Mouse (Mus musculus) liver, embryonic 15.5 days (tissue): ENCODE measurements around the gene Dock11. TPM values are rescaled to one million over a fixed set of nuclear protein-coding genes. Genes with fewer than 3 reads are reported as not detected.

Source experiments
- ATAC-seq: fragments of 200-750 bp; cut with Nextera tagmentation; 2 replicates; pipeline ENCODE4 v1.8.0; 2017; ENCODE audit warnings: moderate number of reproducible peaks, mild to moderate bottlenecking, moderate library complexity; ENCODE audit not compliant: insufficient read depth
- H3K27ac ChIP-seq: fragments of 300-500 bp; sonication (generic); replicated peaks from 2 replicates; pipeline ENCODE4 v1.5.1; 2015; ENCODE audit warnings: mild to moderate bottlenecking, inconsistent platforms
- H3K27me3 ChIP-seq: fragments of 300-500 bp; sonication (generic); 2 replicates; pipeline ENCODE4 v1.6.1; 2015; ENCODE audit warnings: mild to moderate bottlenecking, inconsistent platforms
- H3K36me3 ChIP-seq: fragments of 300-500 bp; sonication (generic); replicated peaks from 2 replicates; pipeline ENCODE4 v1.6.1; 2015; ENCODE audit warnings: moderate library complexity, mild to moderate bottlenecking, inconsistent platforms
- H3K4me1 ChIP-seq: fragments of 300-500 bp; sonication (generic); replicated peaks from 2 replicates; pipeline ENCODE4 v1.6.1; 2015; ENCODE audit warnings: inconsistent platforms
- H3K4me2 ChIP-seq: fragments of 300-500 bp; sonication (generic); 2 replicates; pipeline ENCODE4 v1.6.1; 2015; ENCODE audit warnings: moderate library complexity, mild to moderate bottlenecking, inconsistent platforms
- H3K4me3 ChIP-seq: fragments of 300-500 bp; sonication (generic); replicated peaks from 2 replicates; pipeline ENCODE4 v1.5.1; 2015; ENCODE audit warnings: mild to moderate bottlenecking, inconsistent platforms
- H3K9ac ChIP-seq: fragments of 300-500 bp; sonication (generic); 2 replicates; pipeline ENCODE4 v1.6.1; 2015; ENCODE audit warnings: moderate library complexity, mild to moderate bottlenecking, inconsistent platforms
- H3K9me3 ChIP-seq: fragments of 300-500 bp; sonication (generic); replicated peaks from 2 replicates; pipeline ENCODE4 v1.6.1; 2016; ENCODE audit warnings: inconsistent platforms
- WGBS: fragments of 180-500 bp; shearing (Covaris S2); methylation state at CpG from one replicate; pipeline ENCODE4 v1.1.7; 2015; ENCODE audit warnings: mixed read lengths; ENCODE audit not compliant: insufficient replicate concordance; 5-methylcytosine and 5-hydroxymethylcytosine counted together
- polyA plus RNA-seq: library from polyadenylated mRNA; unstranded; fragments of >200 nt; fragmentation: Nextera tagmentation; extraction: Ambion mirVana; gene quantifications from 2 replicates; pipeline ENCODE4 v1.2.1, GENCODE M21; 2015

The Dock11 gene
- polyA plus RNA-seq, 1 experiment from 2014 or later: 2.9 TPM

DNA sequence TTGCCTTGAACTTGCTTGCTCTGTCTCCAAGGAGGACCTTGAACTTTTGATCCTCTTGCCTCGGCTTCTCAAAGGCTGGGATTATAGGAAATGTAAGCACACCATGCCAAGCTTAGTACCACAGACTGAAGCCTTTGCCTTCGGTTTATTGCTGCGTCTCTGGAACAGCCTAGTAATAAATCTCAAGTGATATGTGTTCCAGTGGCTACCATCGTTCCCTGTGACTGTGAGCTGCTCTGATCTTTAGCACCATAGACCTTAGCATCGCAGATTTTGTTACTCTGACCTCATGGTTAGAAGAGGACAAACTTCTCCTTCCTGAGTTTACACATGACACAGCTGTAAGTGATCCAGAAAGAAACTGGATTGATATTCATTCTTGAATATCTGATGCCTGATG lies 142.5 kb downstream of the Dock11 start:
- no peaks in the 10 kb centered on the region for H3K4me1 ChIP-seq

DNA sequence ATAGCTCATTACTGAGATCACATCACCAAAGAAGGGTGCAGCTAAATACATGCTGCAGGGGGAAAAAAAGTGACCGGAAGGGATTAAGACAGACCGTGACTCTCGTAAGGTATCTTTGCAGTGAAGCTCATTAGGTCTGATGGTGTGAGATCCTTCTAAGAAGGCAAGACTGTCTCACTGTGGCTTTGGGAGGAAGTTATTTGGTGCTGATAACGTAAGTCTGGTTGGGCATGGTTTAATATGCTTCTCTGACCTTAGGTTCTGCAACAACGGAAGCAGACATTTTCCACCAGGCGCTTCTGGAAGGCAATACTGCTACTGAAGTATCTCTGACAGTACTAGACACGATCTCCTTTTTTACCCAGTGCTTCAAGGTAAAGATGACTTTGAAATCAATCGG lies 145.4 kb downstream of the Dock11 start:
- H3K36me3 ChIP-seq: no peaks in the 10 kb centered on the region
- no peak overlapping the region for H3K4me3 ChIP-seq
- no peaks in the 10 kb centered on the region for H3K9me3 ChIP-seq
- H3K4me2 ChIP-seq: no peak overlapping the region
- H3K9ac ChIP-seq: no peak overlapping the region
- no peaks in the 10 kb centered on the region for H3K4me1 ChIP-seq
- no peaks in the 10 kb centered on the region for H3K27me3 ChIP-seq
- no peak overlapping the region for H3K27ac ChIP-seq
- 52% methylated on average over 8 of the region's 8 CpGs for WGBS
- no peak for ATAC-seq

More for the DNA sequence above, 142.5 kb downstream of the Dock11 start:
- no peaks in the 10 kb centered on the region for H3K27me3 ChIP-seq
- no peak overlapping the region for H3K4me3 ChIP-seq
- H3K4me2 ChIP-seq: no peak overlapping the region
- ATAC-seq: no peak
- H3K36me3 ChIP-seq: no peaks in the 10 kb centered on the region
- H3K9ac ChIP-seq: no peak overlapping the region
- no peak overlapping the region for H3K27ac ChIP-seq
- 60% methylated on average over 5 of the region's 5 CpGs for WGBS
- no peaks in the 10 kb centered on the region for H3K9me3 ChIP-seq

DNA sequence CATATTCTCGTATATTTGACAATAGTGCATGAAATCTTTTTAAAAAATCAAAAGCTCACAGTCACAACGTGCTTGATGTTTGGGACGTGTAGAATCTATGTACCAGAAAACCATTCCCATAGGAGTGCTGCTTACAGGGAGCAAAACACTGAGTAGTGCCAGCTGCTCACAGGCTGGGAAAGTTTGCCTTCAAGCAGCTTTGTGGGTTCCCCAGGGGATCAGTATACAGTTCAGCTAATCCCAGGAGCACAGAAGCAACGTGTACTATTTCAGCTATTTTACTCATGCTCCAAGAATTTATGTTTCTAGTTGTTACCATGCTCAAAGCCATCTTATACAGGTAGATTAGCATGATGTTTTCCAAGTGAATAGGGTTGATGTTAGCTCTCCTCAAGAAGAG lies 157.1 kb downstream of the Dock11 start:
- no peak overlapping the region for H3K9ac ChIP-seq
- H3K4me2 ChIP-seq: no peak overlapping the region
- no peaks in the 10 kb centered on the region for H3K4me1 ChIP-seq
- H3K27ac ChIP-seq: no peak overlapping the region
- no peaks in the 10 kb centered on the region for H3K27me3 ChIP-seq
- H3K36me3 ChIP-seq: no peaks in the 10 kb centered on the region
- no peak for ATAC-seq
- WGBS: 49% methylated on average over 4 of the region's 4 CpGs
- H3K9me3 ChIP-seq: no peaks in the 10 kb centered on the region
- no peak overlapping the region for H3K4me3 ChIP-seq

DNA sequence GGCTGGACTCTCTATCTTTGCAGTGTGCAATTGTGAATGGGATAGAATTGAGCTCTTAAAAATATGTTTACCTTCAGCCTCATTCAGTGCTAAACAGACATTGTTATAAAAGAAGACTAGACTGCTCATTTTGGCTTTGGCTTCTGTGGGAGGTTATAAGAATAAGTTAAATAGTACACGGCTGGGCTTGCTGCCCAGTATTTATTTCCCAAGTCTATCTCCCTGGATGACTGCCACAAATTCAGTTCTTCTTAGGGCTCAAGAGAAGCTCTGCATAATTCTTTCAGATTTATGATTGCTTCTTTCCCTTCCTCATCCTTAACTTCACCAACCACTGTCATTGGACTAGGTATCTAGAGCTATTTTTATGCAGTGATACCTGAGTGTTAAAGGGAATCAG lies 158.8 kb downstream of the Dock11 start:
- H3K36me3 ChIP-seq: no peaks in the 10 kb centered on the region
- WGBS: 58% methylated on average over 1 of the region's 1 CpGs
- no peak overlapping the region for H3K9ac ChIP-seq
- H3K4me1 ChIP-seq: no peaks in the 10 kb centered on the region
- H3K4me3 ChIP-seq: no peak overlapping the region
- ATAC-seq: no peak
- H3K27me3 ChIP-seq: no peaks in the 10 kb centered on the region
- H3K4me2 ChIP-seq: no peak overlapping the region
- H3K27ac ChIP-seq: no peak overlapping the region
- no peaks in the 10 kb centered on the region for H3K9me3 ChIP-seq

DNA sequence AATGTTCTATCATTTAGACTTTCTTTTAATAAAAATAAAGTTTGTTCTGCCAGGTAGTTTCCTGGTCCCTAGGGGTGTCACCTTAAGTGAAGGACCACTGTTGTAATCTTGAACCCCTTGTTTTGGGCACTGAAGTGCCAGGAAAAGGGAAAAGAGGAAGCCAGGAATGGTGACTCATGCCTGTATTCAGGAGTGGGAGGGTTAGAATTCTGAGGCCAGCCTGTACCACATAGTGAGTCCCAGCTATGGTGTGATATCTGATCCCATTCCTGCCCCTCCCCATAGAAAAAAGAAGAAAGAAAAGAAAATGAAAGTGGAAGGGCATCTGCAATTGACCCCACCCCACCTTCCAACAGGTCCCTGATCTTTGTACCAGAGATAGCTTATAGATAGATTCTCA lies 161.7 kb downstream of the Dock11 start:
- no peak for ATAC-seq
- no peaks in the 10 kb centered on the region for H3K9me3 ChIP-seq
- no peaks in the 10 kb centered on the region for H3K36me3 ChIP-seq
- H3K9ac ChIP-seq: no peak overlapping the region
- no peaks in the 10 kb centered on the region for H3K4me1 ChIP-seq
- no peaks in the 10 kb centered on the region for H3K27me3 ChIP-seq
- H3K27ac ChIP-seq: no peak overlapping the region
- no peak overlapping the region for H3K4me2 ChIP-seq
- no peak overlapping the region for H3K4me3 ChIP-seq

DNA sequence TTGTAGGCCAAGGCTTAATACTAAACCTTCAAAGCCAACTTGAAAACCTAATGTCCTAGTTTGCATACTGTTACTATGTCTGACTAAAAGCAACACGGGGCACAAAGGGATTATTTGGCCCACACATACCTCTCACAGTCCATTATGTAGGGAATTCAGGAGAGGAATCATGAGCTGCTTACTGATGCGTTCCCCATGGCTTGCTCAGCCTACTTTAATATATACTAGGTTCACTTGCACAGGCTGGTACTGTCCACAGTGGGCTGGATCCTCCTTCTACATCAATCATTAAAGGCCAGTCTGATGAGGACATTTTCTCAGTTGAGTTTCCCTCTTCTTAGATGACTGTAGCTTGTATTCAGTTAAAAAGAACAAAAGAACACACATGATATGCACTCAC lies 185.4 kb downstream of the Dock11 start:
- no peak for ATAC-seq
- H3K36me3 ChIP-seq: no peaks in the 10 kb centered on the region
- H3K4me1 ChIP-seq: no peaks in the 10 kb centered on the region
- no peaks in the 10 kb centered on the region for H3K27me3 ChIP-seq
- no peaks in the 10 kb centered on the region for H3K9me3 ChIP-seq
- WGBS: 51% methylated on average over 2 of the region's 2 CpGs
- no peak overlapping the region for H3K4me3 ChIP-seq
- H3K4me2 ChIP-seq: no peak overlapping the region
- no peak overlapping the region for H3K9ac ChIP-seq
- no peak overlapping the region for H3K27ac ChIP-seq

DNA sequence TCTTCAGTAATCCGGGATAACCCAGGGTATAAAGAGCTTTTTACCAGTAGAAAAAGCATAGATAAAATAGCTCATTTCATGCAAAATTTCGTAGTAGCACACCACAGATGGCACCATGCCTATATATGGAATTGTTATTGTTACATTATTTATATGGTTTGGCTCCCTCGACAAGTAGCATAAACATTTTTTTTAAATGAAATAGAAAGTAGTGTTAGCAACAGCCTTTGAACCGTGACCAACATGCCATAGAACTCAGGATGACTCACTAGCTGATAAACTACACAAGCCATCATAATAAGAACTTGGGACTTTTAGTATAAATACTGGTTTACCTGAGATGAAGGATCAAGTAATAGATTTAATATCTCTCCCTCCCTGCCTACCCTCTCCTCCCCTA lies 188.5 kb downstream of the Dock11 start:
- Histone ChIP-seq H3K4me1 (no peaks in the 10 kb centered on the region), H3K27ac (no peak overlapping the region), H3K27me3 (no peaks in the 10 kb centered on the region), H3K9me3 (no peaks in the 10 kb centered on the region), H3K4me3 (no peak overlapping the region), H3K4me2 (no peak overlapping the region), H3K36me3 (no peaks in the 10 kb centered on the region), H3K9ac (no peak overlapping the region)
- 57% methylated on average over 4 of the region's 4 CpGs for WGBS
- ATAC-seq: no peak

DNA sequence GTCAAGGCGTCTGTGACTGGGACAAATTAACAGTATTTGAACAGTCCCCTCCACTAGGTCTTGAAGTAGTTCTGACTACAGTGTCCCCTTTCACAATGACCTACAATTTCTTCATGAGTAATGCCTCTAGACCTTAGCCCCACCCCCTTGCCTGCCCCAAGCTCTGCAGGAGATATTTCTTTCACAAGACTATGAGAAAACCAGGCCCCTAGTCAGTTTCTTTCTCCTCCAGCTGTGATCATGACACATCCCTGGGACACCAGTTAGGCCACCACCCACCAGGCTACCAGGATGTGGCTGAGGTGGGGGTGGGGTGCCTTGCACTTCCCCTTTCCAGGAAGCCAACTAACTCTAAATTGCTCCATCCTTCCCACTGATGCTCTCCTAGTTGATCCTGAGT lies 194.3 kb downstream of the Dock11 start:
- H3K4me2 ChIP-seq: no peak overlapping the region
- 0 out of 2 replicates have a peak, but pooled peaks have one; percentile 22 for ATAC-seq
- H3K27ac ChIP-seq: no peak overlapping the region
- no peaks in the 10 kb centered on the region for H3K36me3 ChIP-seq
- WGBS: 65% methylated on average over 1 of the region's 1 CpGs
- H3K9ac ChIP-seq: no peak overlapping the region
- no peaks in the 10 kb centered on the region for H3K9me3 ChIP-seq
- no peak overlapping the region for H3K4me3 ChIP-seq
- no peaks in the 10 kb centered on the region for H3K27me3 ChIP-seq
- H3K4me1 ChIP-seq: no peaks in the 10 kb centered on the region

DNA sequence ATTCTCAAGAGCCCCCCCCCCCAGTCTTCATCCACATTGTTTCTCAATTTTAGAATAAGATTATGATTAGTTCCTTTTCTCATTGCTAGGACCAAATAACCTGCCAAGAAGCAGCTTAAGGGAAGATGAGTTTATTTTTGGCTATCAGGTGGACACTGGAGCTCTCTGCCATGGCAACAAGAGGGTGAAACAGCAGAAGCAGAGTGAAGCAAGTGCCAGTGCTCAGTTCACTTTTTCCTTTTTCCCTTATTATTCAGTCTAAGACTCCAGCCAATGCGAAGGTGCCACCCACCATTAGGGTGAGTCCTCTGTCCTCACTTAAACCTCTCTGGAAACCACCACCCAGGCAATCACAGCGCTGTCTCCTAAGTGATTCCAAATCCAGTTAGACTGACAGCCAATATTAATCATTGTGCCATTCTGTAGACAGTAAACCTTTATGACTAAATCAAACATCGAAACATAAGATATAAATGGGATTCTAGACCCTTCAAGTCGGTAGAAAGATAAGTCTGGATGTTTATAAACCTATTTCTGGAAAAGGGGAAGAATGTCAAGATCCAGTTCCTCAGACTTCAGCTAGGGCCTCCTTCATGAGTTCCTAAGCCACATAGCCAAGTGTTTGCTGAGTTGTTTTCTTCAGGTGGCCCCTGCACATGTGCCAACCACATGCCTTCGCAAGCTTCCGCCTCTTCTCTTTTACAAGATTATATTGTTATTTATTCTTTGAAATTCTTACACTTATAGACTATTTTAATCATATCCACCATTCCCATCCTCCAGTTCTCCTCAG lies 200.0 kb downstream of the Dock11 start:
- H3K36me3 ChIP-seq: no peaks in the 10 kb centered on the region
- 59% methylated on average over 6 of the region's 6 CpGs for WGBS
- no peak overlapping the region for H3K27ac ChIP-seq
- no peaks in the 10 kb centered on the region for H3K27me3 ChIP-seq
- no peak overlapping the region for H3K9ac ChIP-seq
- no peak overlapping the region for H3K4me2 ChIP-seq
- no peak for ATAC-seq
- no peaks in the 10 kb centered on the region for H3K9me3 ChIP-seq
- no peak overlapping the region for H3K4me3 ChIP-seq
- no peaks in the 10 kb centered on the region for H3K4me1 ChIP-seq

DNA sequence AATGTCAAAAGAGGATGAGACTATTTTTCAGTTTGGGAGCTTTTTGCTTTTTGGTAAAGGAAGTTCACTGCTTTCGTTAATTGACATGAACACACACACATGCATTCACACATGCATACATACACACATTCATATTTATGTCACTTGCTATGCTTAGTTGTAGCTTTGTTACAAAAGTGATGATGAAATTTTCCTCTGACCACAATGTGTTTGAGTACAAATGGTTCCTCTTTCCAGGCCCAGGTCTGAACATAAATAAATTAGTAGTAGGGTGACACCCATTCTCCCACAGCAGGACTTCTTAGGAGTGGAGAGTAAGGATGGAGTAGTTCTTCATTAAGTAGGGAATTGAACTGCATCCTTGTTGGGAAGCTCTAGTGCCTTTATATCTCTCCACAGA lies 212.3 kb downstream of the Dock11 start:
- no peak overlapping the region for H3K9ac ChIP-seq
- ATAC-seq: no peak

DNA sequence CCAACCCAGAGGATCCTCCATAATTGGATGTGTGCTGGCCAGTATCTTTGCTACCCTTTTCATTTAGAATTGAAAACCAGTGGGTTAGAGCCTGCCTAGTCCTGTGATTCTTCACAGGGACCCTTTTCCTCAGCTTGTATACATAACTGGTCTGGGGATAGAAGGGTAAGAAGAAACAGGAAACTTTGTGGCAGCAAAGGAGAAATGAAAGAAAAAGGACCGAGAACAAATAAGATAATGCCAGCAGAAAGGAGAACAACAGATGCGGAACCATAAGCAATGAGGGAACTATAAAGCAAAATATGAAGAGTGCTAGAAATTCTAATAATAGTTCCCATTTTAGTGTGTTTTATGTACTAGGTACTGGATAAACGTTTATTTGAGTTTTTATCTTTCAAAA lies 212.7 kb downstream of the Dock11 start:
- no peaks in the 10 kb centered on the region for H3K36me3 ChIP-seq
- no peaks in the 10 kb centered on the region for H3K9me3 ChIP-seq
- H3K9ac ChIP-seq: no peak overlapping the region
- 28% methylated on average over 3 of the region's 3 CpGs for WGBS
- no peak overlapping the region for H3K4me3 ChIP-seq
- ATAC-seq: no peak
- no peak overlapping the region for H3K4me2 ChIP-seq
- H3K27me3 ChIP-seq: no peaks in the 10 kb centered on the region
- H3K4me1 ChIP-seq: no peaks in the 10 kb centered on the region
- no peak overlapping the region; the same call in 1 of the 2 replicates for H3K27ac ChIP-seq

More for the DNA sequence above, 212.3 kb downstream of the Dock11 start:
- no peaks in the 10 kb centered on the region for H3K4me1 ChIP-seq
- H3K36me3 ChIP-seq: no peaks in the 10 kb centered on the region
- H3K27me3 ChIP-seq: no peaks in the 10 kb centered on the region
- no peak overlapping the region for H3K4me3 ChIP-seq
- H3K4me2 ChIP-seq: no peak overlapping the region
- H3K27ac ChIP-seq: no peak overlapping the region; the same call in 1 of the 2 replicates
- WGBS: 21% methylated on average over 1 of the region's 1 CpGs
- H3K9me3 ChIP-seq: no peaks in the 10 kb centered on the region

DNA sequence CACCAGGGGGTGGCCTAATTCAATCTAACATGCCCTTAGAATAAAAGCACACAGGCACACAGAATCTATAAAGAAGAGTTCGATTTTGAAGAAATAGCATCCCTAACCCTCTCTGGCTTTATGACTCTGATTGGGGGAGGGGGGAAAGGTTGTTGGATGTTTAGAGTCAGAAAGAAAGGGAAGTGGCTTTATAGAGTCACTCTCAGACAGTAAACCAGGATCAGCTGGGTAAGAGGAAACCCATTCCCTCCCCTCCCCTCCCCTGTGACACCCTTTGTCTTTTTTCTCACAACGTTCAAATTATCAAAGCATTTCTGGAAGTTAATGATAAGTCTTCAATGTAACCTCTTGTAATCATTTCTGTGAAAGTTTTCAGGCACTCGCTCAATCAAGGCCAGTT lies 220.0 kb downstream of the Dock11 start:
- H3K4me2 ChIP-seq: no peak overlapping the region
- no peaks in the 10 kb centered on the region for H3K36me3 ChIP-seq
- no peak overlapping the region for H3K9ac ChIP-seq
- no peak for ATAC-seq
- H3K4me1 ChIP-seq: no peaks in the 10 kb centered on the region
- WGBS: 33% methylated on average over 3 of the region's 3 CpGs
- no peak overlapping the region for H3K27ac ChIP-seq
- no peak overlapping the region for H3K4me3 ChIP-seq
- H3K27me3 ChIP-seq: peaks cover 17% of the 10 kb centered on the region
- H3K9me3 ChIP-seq: no peaks in the 10 kb centered on the region
